Mouse (Mus musculus) cerebellum, postnatal 10 days (tissue): Measurements from ENCODE around the gene Braf.
A peak's percentile ranks its signal among the peaks of the same experiment; 100 is the strongest.

ENCODE experiments used
- DNase-seq, 2 experiments: peaks; one replicate each; pipeline ENCODE4 v3.0.0; 2021; ENCODE audit warnings: mixed read lengths in 2 of 2

Braf gene

DNA sequence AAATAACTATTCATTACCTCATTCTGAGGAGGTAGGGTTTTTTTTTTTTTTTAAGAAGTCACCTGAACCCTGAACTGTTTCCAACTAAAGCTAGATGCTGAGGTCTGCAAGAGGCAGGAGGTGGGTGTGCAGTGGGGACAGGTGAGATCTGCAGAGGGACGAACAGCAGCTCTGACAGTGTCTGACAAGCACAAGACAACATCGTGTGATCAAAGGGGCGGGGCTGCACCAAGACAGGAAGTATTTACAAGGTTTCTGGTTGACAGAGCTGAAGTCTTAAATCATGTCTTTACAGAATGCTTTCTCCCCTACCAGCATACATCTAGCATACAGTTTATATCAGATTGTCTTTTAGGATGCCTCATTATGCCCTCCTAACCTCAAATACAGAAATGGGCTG lies 118.4 kb downstream of the Braf start:
- DNase-seq = no peak

DNA sequence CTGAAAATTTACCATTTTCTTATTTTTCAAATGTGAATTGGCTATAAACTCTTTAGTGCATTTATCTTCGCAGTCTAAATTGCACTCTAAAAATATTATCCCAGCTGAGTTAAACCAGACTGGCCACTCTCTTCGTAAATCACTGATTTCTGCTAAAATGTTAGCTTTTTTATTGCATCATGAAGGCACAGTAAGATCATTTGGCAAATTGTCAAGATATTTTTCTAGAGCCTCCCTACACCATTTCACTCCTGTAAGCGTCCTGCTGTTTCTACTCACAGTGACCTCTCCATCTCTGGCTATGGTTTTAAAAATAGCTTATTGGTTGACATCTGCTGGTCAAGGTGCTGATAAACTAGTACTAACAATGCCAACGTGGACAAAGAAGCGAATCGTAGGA lies 119.2 kb downstream of the Braf start:
- DNase-seq = no peak

DNA sequence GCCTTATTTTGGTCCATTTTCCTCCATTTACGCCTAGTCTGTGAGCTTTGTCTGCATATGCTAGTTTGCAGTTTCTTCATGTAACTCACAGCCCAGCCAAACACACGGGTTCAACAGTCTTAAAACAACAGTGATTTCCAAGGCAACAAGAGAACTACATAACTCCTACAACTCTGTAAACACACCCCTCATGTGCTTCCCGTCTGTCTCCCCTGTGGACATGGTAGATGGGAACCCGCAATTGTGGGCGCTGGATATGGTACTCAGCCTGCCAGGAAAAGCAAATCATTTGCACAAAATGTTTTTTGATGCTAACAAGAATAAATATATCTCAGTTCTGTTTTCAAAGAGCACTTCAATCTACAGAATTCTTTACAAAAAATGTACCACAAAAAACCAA lies 120.7 kb downstream of the Braf start:
- DNase-seq = no peak

DNA sequence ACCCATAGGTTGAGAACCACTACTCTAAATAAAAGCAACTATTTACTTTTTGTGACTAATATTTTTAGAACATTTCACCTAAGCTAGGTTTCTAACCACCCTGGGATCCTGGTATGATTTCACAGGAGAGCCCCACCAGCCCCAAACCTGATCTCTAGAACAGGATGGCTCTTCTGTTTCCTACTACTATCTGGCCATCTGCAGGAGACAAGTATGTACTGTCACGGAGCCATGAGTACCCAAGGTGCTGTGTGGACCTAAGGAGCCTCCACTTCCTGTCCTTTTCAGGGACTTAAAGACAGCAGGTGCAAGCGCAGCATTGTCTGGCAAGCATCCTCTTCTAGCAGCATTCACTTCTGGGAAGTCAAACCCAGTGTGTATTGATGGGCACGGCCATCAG lies 123.4 kb downstream of the Braf start:
- DNase-seq = no peak

DNA sequence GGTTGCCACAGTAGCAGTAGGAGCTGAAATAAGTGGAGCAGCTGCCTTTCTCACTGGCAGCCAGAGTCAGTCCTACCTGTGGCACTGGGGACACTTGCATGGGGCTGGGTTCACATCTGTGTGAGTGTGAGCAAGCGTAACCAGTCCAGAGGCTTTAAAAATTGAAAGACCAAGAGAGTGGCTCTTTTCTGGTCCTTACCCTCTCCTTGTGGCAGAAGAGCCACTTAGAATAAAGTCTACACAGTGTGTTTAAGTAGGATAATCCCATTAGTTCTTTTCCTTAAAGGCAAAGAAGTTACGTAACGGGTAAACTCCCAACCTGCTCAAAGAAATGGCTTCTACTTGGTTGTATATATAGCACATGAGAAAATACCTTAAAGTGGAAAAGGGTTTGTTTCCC lies 124.4 kb downstream of the Braf start:
- no peak for DNase-seq

DNA sequence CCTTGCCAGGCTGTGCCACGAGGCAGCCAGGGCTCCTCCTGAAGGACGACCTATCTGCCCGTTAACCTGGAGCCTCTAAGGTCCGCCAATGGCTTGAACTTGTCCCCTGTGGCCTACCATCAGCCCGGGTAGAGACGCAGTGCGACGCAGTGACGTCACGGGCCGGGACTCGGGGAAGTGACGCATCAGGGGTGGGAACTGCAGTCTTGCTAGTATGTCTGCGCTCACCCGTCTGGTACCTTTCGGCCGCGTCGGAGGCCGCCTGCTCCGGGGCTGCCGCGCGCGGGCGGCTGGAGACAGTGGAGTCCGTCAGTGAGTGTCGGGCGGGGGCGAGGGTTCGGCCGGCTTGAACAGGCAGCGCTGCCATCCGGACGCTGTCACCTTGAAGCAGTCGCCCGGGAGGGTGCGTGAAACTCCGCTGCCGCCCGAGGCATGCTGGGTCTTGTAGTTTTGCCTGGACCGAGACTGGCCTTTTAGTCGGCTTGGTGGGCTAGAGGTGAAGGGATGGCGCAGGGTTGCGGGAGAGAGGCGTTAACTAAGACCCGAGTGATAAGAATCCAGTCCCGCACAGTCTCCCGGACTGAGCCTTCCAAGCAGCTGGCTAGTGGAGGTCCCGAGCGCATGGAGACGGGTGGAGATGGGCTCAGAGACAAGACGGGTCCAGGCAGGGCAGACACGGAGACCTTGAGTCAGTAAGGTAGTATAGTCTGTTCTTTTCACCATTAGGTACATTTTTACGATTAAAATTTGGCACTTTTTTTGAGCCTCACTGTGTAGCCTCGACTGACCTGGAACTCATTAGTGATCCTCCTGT lies 132.7 kb downstream of the Braf start, which contains the start of gene Ndufb2:
Ndufb2 (plus strand) TSS at position 174 of the 814 bp plus-strand sequence.
- DNase-seq = peak; percentile 98

DNA sequence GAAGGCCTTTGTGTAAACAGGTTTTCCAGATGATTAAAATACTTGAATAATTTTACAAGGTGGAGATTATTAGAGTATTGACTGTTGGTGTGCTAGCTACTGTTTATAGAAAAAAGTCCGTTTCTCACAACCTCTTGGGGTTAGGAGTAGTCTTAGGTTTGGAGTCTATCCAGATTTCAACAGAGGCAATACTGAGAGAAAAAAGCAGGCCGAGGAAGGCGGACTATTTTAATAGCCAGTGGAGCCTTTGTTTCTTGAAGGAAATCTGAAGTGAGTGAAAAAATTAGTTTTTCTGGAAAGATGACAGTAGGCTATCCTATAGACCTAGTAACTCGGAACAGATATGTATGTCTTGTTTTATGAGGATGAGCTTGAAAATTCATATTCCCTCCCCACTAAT lies 133.8 kb downstream of the Braf start:
- DNase-seq = no peak

DNA sequence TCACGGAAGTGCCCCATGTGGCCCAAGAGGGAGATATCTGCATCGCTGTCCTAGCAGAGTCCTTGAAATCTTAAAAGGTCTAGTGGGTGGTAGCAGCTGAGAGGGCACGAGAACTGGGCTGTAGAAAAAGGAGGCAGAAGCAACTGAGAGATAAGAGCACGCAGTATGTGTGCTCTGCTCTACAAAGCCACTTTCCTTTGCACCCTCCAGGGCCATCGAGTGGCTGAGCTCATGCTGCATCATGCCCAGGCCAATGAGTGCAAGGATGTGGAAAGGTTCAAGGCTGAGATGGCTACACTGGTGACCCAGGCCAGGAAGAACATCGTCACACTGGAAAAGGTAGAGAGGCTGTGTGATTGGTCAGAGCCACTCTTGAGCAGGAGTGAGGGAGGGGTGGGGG lies 139.7 kb downstream of the Braf start, which contains the start of gene Gm42420:
Gm42420 (plus strand) TSS at position 237 of the 400 bp plus-strand sequence.
- no peak for DNase-seq

DNA sequence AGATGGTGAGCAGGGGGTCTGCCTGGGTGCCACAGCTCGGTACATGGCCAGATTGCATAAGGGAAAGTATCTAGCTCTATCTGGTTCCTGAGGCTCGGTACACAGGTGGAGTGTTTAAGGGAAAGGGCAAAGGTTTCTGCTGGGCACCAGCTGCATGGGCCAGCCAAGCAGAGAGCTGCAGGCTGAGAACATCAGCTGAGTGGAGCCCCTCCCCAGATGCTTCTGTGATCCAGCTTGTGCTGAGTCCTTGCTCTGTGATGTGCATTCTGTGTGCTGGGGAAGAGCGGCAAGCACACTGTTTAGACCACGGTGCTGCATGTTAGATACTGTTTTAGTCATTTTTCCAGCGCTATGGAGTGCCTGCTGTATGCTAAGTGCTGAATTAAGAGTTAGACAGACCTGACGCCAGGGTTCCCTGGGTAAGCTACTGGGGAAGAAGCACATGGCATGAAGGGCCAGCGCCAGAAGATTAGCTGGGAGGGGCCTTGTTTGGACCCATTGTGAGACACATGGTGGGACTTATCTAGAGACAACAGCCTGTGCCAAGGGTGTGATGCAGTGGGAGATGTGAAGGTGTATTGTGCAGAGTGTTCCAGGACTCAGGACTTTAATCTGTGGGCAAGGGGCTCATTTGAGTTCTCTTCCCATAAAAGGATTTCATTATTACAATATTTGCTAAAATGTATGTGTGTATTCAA lies 144.0 kb downstream of the Braf start:
- no peak for DNase-seq

DNA sequence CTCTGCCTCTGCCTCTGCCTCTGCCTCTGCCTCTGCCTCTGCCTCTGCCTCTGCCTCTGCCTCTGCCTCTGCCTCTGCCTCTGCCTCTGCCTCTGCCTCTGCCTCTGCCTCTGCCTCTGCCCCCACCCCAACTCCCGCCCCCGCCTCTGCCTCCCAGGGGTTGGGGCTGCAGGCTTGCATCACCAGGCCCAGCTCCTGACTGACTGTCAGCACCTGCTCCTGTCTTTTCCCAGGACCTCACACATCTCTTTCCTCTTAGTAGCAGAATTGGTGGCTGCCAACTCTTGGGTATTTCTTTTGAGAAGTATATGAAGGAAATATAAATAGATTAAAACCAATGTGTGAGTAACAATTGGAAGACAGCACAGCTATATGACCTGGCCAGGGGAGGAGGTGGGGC lies 144.7 kb downstream of the Braf start:
- no peak for DNase-seq

DNA sequence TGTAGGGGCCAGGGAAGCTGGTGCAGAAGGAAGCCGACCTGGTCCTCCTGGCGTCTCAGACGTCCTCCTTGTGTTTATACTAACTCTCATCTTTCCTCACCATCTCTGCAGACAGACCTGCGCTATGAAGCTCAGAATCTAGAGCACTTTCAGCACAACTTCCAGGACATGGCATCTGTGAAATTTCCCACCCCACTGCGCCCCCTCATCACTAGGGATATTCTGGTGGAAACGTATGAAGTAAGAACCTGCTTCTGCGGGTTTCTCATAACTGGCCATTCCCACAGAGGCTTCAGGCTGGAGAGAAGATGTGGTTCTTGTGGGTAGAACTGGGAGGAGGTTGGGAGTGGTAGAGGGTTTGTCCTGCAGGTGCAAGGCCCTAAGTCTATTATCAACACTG lies 145.7 kb downstream of the Braf start:
- no peak for DNase-seq

DNA sequence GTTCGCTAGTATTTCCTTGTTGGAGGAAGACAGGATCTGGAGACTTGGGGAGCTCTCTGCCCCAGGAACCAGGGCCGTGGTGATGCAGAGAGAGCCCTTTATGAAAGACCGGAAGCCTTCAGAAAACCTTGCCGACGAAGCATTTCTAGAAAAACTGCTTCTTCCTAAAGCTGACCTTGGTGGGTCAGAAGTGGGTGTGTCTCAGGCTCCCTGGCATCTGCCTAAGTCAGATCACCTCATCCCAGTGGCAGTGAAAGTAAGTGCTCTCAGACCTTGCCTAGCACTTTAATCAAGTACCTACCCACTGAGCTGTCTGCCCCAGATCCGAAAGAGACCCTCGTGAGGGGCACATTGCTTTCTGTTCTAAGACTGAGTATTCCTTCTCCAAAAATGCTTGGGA lies 150.3 kb downstream of the Braf start:
- no peak for DNase-seq

DNA sequence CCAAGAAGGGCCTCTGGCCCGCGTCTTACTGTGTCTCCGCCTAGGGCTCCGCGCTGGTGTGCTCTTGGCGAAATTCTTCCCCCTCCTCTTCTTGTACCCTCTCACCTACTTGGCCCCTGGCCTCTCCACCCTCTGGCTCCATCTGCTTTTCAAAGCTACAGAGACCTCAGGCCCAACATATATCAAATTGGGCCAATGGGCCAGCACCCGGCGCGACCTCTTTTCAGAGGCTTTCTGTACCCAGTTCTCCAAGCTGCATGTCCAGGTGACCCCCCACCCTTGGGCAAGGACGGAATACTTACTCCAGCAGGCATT lies 150.8 kb downstream of the Braf start:
- DNase-seq = peak in 1 of 2 experiments; percentile 61

DNA sequence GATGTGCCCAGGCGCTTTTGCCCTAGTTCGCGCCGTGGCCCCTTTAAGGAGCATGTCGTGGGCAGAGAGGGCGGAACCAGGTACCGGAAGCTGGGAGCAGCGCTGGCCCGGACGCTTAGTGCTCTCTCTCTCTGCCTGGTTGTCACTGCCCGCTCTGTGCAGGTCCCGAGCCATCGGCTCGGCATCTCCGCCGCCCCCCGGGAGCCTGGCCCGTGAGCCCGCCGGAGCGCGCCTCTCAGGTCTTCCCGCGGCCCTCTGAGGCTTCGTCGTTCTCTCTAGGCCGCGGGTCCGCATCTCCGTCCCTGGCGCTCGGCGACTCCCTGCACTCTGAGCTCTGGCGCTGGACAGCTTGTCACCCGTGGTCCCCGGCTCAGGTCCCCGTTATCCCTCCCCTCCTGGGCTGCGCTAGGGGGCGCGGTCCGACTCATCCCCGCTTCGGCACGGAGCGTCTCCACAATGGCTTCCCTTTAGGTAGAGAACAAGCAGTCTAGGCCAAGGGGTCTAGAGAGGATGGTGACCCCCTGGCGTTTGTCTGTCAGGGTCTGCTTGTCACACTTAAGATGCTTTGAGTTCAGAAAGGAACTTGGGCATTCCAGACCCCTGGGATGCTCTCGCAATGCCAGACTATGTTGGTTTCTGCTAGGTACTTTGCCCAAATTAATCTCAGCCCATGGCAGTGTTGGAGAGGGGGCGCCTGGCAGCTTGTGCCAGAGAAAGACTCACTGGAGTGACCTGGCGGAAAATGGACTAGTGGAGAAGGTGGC lies 151.3 kb downstream of the Braf start, which contains the start of gene Adck2:
Adck2 (plus strand) TSS at position 83 of the 764 bp plus-strand sequence.
- DNase-seq = peak; percentile 88 to 90

DNA sequence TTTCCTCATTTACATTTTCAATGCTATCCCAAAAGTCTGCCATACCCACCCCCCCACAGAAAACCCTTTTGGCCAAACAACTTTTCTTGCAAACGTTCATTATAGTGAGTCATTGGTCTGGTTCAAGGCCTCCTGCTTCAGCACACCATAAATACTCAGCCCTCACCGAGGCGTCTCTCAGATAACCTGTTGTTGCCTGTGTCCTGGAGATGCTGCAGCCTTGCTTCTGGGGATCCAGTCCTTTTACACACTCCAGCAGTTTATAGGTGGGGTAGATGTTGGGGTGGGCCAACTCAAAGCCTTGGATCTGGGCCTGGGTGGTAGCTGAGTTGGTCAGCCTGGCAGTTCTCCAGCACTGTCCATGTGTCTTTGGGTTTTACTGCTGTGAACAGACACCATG lies 154.8 kb downstream of the Braf start:
- no peak for DNase-seq

DNA sequence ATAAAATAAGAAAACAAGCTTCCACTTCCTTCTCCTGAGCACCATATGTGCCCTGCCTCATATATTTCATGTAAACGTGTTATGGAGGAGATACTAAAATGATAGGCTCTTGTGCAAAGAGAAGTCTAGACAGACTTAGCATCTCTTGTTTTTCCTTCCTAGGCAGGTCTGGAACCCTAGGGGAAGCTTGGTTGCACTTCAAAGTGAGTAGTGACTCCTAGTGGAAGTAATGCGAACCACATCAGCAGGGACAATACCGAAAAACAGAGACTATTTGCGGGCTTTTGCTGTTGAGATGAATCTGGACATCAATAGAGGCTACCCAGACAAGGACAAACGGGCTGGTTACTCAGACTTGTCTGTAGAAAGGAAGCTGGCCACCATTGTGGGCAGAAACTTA lies 157.7 kb downstream of the Braf start:
- peak; percentile 61 to 77 for DNase-seq

DNA sequence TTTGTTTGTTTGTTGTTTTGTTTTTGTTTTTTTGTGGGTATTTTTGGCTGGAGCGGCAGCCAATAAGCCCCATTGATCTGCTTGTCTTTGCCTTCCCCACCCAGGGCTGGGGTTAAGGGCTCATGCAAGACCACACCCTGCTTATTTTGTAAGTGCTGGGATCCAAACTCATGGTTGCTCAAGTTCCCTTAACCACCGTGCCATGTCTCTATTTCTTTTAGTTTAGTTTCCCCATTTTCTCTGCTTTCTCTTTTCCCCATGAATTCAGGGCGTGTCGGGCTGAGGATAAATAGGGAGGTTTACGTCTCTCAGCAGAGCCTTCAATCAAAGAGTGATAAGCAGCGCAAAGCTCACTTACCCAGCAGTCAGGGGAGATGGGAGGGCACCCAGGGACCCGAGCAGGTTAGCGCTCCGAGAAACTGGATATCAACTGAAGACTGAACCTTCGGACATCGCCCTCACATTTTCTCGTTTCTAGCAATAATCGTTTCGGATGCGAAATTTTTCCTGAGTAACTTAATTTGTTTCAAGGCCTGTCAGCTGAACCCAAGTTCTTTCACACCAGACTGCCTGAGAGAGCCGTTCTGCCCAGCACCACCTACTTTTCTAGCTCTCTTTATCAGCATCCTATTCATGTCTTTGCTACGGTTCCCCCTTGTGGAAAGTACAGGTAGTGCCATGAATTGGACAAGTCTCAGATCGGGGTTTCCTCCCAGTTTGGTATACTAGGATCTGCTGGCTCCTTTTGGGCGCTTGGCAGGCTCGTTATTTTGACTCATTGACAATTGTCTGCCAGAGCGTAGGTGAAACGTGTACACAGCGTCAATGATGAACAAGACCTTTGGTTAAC lies 162.9 kb downstream of the Braf start:
- DNase-seq = peak; percentile 89 to 92

DNA sequence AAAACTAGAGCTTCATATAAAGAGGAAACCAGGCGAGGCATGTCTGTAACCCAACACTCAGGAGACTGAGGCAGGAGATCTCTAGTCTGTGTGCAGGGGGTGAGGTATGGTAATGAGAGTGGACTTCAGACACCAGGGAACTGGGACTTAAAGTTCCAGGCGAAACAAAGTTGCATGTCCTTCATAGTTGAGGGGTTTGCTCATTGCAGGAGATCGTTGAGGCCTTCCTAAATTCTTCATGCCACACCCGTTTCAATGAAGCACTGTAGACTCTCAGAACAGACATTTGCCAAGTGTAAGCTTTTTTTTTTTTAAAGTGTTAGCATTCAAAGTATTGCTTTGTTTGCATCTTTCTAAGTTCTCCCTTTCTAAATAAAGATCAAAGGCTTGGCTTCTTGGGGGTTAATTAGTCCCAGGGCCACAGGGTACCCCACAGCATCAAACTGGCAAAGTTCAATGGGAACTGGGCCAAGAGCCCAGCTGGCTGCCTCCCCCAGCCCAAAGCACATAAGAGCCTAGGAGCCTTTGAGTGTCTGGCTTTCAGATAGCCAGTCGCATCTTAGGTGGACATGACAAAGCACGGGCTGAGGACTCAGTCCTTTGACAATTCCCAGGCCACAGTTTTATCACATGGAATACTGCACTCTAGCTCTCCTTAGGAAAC lies 165.9 kb downstream of the Braf start:
- peak; percentile 43 to 63 for DNase-seq

DNA sequence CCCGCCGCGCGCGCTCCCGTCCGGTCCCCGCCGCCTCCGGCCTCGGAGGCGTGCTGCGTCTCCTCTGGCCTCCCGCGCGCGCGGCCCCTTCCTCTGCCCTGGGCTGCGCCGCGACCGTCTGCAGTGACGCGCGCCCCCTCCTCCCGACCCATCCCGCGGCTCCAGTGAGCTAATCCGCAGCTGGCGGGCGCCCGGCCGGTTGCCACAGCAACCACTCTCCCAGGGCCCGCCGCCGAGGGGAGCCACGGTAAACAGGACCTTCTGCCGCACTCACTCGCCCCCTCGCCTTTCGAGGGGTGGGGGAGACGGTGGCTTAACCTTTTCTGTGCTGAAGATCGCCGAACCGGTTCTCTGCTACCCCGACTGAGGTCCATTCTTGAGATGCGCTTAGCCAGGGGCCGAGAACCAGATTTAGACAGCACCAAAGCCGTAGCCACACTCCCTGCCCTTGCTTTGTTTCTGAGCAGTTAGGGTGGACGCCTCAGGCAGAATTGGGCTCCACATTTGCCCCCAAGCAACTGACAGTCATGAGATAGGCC lies 167.5 kb downstream of the Braf start, which contains the start of gene Dennd2a:
Dennd2a (minus strand) TSS at position 145 of the 539 bp plus-strand sequence.
- DNase-seq = peak; percentile 94 to 96

DNA sequence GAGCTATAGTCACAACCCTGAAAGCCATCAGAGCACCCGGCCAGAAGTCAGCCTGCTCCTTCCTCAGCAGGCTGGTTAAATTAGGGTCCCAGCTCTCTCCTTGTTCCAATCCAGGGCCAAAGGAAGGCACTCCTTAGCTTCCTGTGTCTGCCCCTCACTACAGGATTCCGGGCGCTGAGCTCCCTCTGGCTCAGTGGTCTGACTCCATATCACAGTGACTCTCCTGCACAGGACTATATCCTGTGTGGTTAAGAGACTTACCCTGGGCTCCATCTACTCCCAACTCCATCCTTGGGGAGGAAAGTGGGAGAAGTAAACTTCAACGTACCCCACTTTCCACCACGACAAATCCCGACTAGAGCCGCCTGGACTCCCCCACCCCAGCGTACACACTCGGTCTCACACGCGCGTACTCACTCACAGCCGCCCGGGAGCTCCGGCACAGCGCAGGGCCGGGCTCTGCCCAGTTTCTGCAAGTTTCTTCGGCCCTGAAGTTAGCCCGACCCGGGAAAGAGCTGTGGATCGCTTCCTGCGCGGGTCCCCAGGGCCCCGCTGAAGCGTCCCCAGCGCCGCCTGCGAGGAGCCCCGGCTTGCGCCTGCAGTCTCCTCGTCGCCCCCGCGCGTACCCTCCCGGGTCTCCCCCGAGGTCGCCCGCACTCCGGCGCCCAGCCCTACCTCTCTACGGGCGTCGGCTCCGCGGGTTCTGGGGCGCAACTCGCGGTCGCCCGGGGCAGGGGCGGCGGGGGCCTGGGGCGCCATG lies 168.2 kb downstream of the Braf start:
- peak; percentile 58 to 59 for DNase-seq

DNA sequence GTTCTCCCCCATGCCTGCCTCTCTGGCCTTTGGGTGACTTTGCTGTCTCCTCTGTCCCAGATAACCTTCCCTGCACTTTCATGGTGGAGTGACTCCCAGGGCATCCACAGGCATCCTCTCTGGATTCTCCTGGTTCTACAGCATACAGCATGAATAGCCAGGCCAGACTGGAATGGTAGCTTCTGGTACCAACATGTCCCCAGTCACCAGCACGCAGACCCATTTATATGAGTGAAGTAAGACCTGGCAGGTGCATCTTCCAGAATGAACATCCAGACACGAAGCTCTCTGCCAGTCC lies 169.7 kb downstream of the Braf start:
- DNase-seq = no peak
